Mouse (Mus musculus) frontal cortex, postnatal 36 days (tissue): Measurements from ENCODE around the gene Tagln.
A peak's percentile ranks its signal among the peaks of the same experiment; 100 is the strongest.

Experiments
- DNase-seq, 2 experiments: peaks; one replicate each; pipeline ENCODE4 v3.0.0; 2022; ENCODE audit warnings: low spot score in 2 of 2

Gene Tagln

GRCm38 (mm10) chr9:45946182-45946871 is 10.5 kb upstream of the Tagln start:
- DNase-seq: no peak

DNA sequence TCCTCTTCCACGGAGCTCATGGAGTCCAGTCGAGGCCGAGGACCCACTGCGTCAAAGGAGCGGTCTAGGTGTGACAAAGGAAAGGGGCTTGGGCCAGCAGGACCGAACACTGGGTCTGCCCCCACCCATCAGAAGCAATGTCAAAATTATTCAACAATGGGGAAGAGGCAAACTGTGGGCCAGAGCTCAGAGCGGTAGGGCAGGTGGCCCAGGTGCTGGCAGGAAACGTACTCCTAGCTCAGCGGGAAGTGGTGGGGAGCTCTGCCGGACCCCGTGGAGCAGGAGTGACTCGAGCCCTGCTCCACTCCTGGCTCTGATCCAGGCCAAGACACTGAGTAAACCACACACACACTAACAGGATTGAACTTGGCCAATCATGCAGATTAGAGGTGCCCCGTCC is 9.9 kb upstream of the Tagln start:
- no peak for DNase-seq

DNA sequence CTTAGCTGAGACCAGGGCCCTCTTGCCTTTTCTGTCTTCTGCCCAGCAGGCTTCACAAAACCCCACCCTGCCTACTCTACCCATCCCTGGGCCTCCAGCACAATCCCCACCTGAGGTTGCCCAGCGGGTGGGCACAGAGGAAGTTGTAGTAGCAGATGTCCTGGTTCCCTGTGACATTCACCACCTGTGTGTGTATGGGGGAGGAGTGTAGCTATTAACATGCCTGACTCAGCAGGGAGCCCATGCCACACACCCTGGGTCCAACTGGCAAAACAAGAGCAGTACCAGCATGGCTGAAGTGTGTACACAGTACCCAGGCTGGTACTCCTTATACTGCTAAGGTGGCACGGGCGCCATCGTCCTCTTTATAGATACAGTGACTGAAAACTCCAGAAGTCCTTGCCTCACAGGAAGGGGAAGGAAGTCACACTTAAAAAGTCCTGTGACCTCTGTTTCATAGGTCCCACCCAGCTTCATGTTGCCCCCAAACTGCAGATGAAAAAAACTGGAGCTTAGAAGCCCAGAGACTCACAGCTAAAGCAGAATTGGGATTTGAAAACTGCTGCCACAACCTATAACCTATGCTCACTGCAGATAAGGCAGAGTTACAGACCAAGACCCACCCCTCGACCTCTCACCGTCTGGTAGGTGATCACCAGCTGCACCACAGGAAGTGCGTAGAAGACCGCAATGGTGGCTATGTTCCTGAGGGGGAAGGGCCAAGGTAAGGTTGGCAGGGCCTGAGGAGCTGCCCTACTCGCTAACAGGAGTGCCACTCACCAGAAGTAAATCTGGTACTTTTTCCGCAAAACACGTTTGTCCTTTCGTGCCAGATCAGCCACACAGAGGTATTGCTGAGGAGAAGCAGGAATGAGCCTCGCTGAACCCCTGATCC is 8.9 kb upstream of the Tagln start:
- DNase-seq: no peak

- DNase-seq: no peak
Observed at GRCm38 (mm10) chr9:45943628-45944505, 8.0 kb upstream of the Tagln start.

GRCm38 (mm10) chr9:45942916-45943315 is 7.1 kb upstream of the Tagln start:
- DNase-seq: no peak

DNA sequence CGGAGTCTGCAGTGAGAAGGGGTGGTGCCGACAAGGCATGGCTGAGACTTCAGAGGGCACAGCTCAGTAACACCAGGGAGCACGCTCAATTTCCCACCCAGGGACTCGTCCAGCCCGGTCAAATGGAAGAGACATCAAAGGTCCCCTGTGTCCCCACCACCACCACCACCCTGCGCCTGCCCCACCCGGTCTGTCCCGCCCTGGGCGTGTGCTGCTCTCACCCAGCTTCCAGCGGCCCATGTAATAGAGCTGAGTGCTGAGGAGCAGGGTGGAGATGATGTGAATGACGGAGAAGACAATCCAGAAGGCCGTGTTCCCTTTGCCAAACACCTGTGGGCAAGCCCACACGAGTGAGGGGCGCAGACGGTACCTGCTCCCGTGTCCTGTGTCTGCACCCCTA is 6.6 kb upstream of the Tagln start:
- DNase-seq: no peak

- DNase-seq: no peak
Observed at GRCm38 (mm10) chr9:45941329-45941888, 5.6 kb upstream of the Tagln start.

GRCm38 (mm10) chr9:45939794-45940193 is 3.9 kb upstream of the Tagln start:
- DNase-seq: no peak

DNA sequence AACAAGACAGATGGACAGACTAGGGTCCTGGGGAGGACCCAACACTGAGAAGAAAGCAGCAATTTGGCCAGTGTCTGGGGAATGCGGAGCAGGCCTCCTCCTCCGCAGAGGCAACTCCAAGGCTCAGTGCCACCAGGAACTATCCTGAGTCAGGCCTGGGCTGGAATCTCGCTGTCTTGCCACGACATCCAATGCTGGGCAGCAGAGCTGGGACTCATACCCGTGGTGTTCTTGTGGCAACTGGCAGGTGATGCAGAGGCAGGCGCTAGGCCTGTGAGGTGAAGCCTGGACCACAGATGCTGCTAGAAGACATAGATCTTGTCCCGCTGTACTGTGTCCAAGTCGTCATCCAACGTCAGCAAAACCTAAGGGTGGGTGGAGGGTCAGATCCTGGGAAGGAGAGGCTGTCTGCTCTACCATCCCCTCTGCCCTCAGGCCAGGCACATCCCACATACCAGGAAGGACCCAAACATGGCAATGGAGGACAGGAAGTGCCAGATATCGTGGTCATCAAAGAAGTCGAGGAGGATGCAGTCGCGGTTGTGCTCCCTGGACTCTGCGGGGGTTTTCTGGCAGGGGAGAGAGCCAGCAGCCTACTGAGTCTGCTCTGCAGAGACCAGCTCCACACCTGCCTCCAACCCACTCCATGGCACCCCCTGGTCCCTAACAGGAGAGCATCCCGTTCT is 3.2 kb upstream of the Tagln start:
- DNase-seq: no peak

DNA sequence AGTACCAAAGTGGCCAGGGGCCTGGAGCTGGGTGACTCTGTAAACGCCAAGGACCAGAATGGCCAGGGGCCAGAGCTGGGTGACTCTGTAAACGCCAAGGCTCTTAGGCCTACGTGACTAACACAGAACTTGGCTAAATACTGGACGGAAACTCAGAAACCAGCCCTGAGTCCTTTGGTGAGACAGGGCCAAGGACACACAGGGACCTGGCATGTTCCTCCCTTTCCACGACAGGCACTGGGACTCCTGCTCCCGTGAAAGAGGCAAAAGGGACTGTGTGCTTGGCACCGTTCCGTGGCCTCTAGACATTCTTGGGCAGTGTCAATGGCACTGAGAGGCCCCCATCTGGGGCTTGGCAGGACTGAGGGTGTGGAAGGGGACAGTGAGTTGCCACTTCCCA is 2.2 kb upstream of the Tagln start:
- DNase-seq: no peak

- peak in 1 of 2 experiments; percentile 68 for DNase-seq
Observed at GRCm38 (mm10) chr9:45936883-45937282, 1.0 kb upstream of the Tagln start.

DNA sequence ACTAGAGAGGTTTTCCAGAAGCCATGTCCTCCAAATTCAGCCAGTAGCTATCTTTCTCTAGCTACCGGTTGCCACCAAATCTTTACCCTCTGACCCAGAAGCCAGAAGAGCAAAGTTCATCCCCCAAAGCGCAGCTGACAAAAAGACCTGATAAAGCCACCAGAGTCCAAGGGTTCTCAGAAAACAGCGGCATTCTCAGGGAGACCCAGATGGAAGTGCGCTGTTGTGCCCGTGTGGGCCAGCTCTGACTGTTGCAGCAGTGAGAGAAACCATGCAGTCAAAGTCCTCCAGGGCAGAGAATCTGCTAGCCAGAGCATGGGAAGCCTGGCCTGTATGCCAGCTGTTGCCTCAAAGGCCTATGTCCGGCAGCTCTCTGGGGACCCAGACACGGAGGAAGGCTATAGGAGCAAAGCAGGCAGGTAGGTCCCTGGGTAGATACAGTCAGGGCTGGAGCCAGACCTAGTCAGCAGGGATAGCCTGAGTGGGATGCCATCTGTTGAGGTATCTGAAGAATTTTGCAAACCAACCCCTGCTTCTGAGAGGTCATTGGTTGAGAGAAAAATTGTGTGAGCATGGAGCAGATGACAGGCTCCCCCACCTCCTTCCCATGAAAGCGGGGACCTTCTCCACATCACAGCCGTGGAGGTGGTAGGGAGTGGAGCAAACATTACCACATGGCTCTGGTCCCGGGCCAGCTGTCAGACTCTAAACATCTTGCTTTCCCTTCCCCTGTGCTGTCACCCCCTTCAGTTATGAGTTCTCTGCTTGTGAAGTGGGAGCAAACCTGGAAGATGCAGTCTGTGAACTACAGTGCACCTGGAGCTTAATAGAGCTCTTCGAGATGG is 3.1 kb downstream of the Tagln start:
- DNase-seq: peak; percentile 47 to 57

DNA sequence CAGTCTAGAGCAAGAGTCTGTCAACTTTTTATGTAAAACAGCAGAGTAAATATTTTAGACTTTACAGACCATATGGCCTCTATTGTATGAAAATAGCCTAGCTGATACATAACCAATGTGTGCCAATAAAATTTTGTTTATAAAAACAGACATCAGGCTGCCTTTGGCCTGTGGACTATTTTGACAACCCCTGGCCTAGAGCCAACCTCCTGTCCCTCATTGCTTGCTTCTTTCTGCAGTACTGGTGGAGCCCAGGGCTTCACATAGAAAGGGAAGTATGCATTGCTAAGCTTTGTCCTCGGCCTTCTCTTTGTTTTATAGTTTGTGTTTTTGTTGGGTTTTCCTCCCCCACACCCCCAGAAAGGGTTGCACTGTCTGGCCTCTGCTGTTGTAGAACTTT is 3.9 kb downstream of the Tagln start:
- DNase-seq: no peak

- no peak for DNase-seq
Observed at GRCm38 (mm10) chr9:45929285-45929684, 6.6 kb downstream of the Tagln start.

DNA sequence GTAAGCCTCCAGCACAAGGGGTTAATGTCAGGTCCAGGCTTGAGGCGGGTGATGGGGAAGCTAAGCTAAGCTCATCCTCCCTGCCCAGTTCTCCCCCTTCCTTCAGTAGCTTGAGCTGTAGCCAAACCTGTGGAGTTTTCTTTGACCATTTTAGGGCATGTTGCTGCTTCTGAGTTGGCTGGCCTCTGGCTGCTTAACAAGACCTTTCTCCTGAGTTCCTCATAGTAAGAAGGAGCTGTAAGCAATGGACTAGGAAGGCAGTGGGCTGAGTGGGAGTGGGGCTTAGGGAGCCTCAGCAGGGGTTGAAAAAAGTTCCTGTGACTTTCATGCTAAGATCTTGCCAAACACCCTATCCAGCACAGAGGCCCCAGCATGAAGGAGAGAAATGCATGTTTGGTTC is 16.0 kb downstream of the Tagln start:
- no peak for DNase-seq

DNA sequence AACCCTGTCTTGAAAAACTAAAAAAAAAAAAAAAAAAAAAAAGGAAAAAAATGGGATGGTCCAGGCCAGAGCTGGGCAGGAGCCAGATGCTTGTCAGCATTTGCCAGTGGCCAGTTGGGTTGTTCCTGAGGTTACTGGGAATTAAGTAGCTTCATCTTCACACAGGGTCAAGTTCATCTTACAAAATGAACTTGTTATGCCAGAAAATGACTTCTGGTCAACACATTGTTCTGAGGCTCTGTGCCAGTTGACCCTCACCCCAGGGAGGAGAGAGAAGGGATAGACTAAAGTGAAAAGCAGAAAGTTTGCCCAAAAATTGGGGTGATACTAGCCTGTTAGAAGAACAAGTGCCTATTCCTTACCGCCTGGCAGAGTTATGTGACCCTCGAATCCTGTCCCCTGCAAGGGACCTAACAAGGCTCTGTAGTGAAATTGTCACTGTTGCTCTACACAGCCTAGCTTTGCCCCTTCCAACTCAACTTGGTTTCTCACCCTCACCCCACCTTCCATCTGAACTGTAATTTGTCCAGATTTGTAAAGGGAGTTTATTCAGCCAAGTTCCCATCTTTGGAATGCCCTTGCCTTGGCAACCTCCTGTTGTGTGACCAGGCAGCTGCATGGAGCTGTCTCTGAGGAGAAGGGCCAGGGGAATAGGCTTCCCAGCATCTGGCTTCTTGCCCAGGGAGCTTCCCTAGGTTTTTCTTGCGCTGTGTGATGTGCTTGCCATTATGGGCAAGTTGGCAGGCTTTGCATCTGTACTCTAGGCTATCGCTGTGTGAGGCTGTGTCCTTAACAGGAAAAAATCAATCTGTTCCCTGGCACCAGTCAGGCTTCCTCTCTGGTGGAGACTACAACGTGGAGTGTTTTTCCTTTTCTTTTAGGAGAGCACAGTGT is 18.6 kb downstream of the Tagln start:
- DNase-seq: peak in 1 of 2 experiments; percentile 71

GRCm38 (mm10) chr9:45915659-45916058 is 20.2 kb downstream of the Tagln start:
- no peak for DNase-seq

DNA sequence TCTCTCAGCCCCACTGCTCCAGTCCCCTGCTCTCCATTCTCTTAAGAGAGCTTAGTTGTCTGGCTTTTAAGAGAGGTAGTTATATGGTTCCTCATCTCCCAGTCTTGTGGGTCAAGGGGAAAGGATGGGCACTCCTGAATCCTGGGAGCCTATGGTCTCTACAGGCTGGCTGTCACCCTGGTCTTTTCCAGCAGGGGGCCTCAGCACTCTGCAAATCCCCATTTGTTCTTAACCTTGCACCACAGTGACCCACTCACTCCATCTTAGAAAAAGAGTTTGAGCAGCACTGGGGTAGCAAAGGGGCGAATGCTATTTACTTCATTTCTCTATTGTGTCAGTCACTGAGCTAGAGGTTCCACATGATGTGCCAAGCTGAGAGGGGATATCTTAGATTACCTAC is 24.2 kb downstream of the Tagln start:
- no peak for DNase-seq

DNA sequence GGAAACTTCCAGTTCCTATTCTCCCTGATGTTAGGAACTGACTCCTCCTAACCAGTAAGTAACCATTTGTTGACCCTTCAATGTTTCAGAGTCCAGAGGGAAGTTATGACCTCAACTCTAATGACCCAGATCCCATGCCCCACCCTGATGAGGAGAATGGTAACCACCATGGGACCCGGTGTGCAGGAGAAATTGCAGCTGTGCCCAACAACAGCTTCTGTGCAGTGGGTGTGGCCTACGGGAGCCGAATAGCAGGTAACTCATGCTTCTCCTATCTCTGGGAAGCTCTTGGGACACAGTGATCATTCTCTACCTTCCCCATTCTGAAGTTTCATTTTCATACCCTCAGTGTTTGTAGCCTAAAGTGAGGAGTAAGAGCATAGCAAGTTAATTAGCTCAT is 24.9 kb downstream of the Tagln start:
- DNase-seq: no peak
